Mouse (Mus musculus) cerebellum, adult 11 months (tissue): Measurements from ENCODE around the gene Olfr10.

ENCODE experiments used
- DNase-seq: peaks from one replicate; pipeline ENCODE4 v3.0.0; 2022

Gene Olfr10

GRCm38 (mm10) chr11:49329686-49330085, 25.1 kb downstream of the Olfr10 start:
- no peak for DNase-seq

- no peak for DNase-seq
Observed at GRCm38 (mm10) chr11:49334888-49335287, 30.3 kb downstream of the Olfr10 start, which contains the start of gene Olfr1390. Gene Olfr1390, plus strand, starts transcription at chr11:49335188.

GRCm38 (mm10) chr11:49337150-49337832, 32.8 kb downstream of the Olfr10 start:
- DNase-seq, result no peak
